Mouse (Mus musculus): Measurements from ENCODE around the gene Fam124b.

DNA sequence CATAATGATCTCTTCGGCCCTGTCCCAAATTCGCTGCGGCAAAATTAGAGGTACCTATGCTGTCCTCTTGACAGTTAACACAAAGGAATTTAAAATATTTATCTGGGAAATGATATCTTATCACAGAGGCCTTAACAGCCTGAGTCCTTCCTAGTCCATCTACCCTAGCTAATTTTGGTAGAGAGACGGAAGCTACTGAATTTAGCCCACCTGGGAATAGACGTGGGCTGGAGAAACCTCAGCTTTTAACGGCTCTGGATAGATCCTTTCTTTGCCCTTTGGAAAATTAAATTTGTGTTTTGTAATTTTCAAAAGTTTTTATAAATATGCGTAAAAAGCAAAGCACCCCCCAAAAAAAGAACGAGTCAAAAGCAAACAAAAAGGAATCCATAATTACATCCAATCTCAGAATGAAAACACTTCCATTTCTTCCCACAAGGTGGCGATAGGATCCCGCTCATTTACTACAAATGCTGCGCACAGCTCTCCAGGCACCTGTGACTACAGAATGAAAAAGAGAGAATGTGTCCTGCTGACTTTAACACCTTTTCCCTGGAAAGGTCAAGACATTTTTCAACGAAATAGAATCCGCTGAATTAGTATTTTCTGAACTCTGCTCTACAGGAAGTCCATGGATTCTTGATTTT, 37.4 kb downstream of the Fam124b start:
- TF ChIP-seq POLR2A (IDR thresholded peaks at IDR 0.05; ENCODE audit: control insufficient read depth, low read depth, low read length): no peak
- no peak for TF ChIP-seq CTCF (IDR thresholded peaks at IDR 0.05; ENCODE audit: control insufficient read depth, insufficient read depth, insufficient replicate concordance, low read depth, low read length)
